Mouse (Mus musculus) kidney, postnatal 36 days (tissue): ENCODE measurements around the gene Dcaf6.
"Not testable (repeated sequence)": the region's sequence is repeated elsewhere in the genome, so short reads cannot be mapped to it uniquely, and the experiment has no call there.

ENCODE experiments used
- DNase-seq, 2 experiments: peaks; one replicate each; pipeline ENCODE4 v3.0.0; 2021 to 2022; ENCODE audit warnings: mixed read lengths in 2 of 2

Gene Dcaf6

DNA sequence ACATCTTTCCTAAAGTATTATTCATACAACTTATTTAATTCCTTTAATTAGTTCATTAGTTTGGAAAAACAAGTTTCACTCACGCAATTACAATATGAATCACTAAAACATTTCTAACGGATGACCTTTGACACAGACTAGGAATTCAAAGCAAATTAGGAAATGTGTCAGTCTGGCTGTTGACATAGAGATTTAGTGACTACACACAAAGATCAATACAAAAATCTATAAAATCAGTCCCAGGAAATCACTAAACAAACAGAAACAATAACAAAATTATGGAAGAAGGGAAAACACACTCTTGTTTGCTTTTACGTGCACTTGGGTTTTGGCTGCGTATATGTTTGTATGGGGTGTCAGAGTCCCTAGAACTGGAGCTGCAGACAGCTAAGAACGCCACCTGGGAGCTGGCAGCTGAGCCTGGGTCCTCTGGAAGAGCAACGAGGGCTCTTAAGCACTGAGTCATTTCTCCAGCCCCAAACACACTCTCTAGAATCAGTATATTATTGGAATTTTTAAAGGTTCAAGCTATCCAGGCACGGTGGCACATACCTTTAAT lies 38.8 kb downstream of the Dcaf6 start:
- DNase-seq = no peak

DNA sequence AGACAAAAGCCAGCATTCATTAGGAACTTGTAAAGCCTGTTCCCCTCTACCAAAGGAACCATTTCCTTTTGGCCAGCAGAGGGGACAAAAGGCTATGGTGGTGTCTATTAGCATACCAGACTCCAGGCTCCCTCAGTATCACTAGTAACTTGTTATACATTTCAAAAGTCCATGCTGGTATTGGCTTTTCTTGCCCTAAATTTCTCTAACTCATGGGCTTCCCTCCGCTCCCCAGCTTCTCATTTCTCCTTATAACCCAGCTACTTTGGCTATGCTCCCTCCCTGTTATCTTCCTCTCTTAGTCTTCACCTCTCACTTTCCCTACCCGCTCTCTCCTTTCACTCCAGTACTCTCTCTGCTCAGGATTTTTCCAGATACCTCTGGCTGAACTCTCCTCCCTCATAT lies 63.9 kb downstream of the Dcaf6 start:
- DNase-seq = no peak

DNA sequence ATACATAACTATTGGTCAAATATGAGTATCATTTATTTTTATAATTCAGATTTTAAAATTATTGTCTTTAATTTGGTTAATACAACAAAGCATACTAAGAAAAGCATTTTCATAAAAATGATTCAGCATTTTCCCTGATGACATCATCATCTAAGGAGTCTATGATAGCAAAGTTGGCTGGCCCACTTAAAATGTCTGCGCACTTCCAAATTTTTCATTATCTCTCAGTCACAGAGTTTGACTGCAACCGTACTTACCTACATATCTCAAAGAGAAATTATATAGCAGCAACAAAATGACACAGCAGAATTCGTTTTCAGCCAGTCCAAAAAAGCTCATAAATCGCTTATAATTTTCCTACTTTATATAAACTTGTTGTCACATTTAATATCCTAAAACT lies 64.3 kb downstream of the Dcaf6 start:
- no peak for DNase-seq

DNA sequence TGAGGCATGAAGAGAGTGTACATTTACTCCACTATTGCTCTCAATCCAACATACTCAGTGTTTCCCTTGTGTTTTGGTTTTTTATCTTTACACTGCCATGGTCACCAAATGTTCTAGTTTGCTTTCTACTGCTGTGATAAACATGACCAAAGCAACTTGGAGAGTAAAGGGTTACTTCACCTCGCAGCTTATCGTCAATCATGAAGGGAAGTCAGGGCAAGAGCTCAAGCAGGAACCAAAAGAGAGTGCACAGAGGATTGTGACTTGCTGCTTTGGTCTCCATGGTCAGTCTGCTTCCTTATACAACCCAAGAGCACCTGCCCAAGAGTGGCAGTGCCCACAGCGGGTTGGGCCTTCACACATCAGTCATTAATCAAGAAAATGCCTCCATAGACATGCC lies 65.4 kb downstream of the Dcaf6 start:
- DNase-seq = no peak

DNA sequence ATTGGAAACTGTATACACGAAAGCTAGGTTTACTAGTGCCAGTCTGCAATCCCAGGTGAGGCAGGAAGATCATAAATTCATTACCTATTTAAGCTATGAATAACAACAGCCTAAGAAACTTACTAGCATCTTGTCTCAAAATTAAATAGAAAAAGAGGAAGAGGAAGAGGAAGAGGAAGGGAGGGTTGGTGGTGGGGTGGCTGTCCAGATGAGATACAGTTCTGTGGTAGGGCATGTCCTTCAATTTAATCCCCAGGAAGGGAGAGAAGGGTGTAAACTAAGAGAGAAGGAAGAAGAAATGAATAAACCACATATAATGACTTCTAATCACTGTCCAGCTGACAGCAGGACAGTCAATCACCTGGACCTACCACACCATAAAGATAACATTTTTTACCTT lies 67.2 kb downstream of the Dcaf6 start:
- DNase-seq = no peak

- DNase-seq = peak; percentile 57 to 75
Observed at GRCm38 (mm10) chr1:165388716-165389115, 71.6 kb downstream of the Dcaf6 start.

DNA sequence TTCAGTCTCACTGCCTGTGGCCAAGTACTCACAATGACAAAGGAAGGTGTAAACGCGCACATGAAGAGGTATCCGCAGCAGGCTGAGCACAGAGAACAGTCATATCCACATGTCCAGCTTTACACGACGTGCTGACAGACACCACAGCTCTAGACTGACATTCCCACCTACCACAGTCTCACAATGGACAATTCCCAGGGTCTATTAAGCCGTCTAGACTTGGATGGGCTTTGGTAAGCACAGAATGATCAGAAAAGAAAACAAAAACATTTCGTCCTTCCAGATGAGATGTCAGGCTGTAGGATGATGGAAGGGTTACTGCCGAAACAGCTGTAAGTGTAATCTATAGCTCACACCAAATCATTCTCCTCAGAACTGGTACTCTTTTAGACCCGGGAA lies 73.8 kb downstream of the Dcaf6 start:
- DNase-seq = no peak

DNA sequence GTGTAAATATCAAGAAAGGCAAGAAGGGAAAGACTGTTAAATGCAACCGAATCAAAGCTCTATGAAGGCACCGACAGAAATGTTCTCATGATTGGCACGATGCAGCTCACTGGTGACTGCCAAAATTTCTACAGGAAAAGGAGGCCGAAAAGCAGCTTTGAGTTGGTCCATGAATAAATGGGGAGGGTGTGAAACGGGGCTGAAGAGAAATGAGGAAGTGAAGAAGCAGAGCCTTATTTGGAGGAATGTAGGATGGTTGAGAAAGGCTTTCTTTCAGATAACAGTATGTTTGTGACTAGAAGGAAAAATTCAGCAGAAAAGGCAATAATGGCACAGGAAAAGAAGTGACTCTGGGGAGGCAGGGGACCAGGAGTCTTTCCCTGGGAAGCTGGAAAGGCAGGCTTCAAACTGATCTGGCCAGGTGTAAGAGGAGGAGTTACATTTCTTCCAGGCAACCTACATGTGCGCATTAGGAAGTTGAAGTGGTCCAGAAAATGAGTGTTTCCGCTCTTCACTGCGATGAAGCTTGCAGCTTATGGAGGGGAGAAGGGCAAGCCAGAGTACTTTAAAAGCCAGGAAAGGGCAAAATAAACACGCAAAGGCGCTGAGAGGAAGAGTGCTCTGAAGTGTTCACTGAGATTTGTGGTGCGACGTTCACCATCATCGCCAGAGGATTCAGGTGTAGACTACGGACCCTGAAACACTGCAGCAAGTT lies 74.3 kb downstream of the Dcaf6 start:
- DNase-seq = no peak

GRCm38 (mm10) chr1:165373839-165374238 lies 86.4 kb downstream of the Dcaf6 start:
- peak in 1 of 2 experiments; percentile 11 for DNase-seq

DNA sequence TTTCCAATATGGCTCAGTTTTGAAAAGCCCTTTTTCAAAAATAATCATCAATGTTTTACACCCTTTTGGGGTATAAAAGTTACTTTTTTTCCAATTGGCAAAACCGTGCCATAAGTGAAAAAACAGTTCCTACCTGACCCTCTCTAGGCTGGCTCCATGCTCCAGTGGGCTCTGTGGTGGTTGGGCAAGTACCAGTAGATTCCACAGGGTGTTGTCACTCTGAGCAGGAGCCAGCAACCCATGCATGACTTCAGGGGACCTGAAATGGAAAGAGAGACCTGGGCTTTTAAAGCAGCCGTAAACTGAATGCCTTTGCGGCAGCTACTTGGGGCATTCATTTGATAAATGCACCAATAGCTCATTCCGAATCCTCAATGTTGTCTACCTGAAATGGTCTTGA lies 89.3 kb downstream of the Dcaf6 start:
- DNase-seq = peak; percentile 50 to 53

DNA sequence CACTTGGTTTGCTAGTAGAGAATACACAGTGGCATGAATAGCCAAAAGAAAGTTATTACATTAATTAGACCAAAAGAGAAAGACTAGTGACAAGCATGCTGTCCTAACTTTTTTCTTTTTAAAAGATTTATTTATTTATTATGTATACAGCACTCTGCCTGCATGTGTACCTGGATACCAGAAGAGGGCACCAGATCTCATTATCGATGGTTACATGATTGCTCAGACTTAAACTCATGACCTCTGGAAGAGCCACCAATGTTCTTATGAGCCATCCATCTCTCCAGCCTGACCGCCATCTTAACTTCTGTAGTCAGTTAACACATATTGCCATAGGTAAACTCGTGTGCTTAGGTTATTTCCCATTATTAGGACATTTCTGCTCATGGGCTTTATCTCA lies 95.2 kb downstream of the Dcaf6 start:
- DNase-seq = no peak

GRCm38 (mm10) chr1:165363271-165363670 lies 97.0 kb downstream of the Dcaf6 start:
- DNase-seq = no peak

- DNase-seq = no peak
Observed at GRCm38 (mm10) chr1:165356347-165356746, 103.9 kb downstream of the Dcaf6 start.

- peak; percentile 31 to 56 for DNase-seq
Observed at GRCm38 (mm10) chr1:165348627-165349026, 111.6 kb downstream of the Dcaf6 start.

DNA sequence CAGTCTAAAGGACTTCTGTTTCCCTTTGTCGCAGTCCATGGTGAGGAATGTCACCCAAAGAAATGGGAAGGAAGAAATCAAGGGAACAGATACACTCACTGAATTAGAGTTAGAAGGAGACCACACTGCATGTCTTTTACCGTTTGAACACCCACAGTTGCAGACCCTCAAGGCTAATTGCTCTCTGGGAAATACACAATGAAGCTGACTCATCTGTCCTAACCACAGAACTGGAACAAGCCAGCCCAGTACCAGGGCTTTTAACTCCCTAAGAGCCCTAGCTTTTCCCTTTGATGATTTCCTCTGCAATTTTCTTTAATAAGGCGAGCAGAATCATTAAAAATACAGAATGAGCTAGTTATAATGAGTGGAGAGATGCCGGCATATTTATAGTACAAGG lies 115.8 kb downstream of the Dcaf6 start:
- DNase-seq = peak in 1 of 2 experiments; percentile 35

- DNase-seq = peak; percentile 47 to 57
Observed at GRCm38 (mm10) chr1:165342126-165342525, 118.1 kb downstream of the Dcaf6 start.

- DNase-seq = no peak
Observed at GRCm38 (mm10) chr1:165332797-165333196, 127.5 kb downstream of the Dcaf6 start.

DNA sequence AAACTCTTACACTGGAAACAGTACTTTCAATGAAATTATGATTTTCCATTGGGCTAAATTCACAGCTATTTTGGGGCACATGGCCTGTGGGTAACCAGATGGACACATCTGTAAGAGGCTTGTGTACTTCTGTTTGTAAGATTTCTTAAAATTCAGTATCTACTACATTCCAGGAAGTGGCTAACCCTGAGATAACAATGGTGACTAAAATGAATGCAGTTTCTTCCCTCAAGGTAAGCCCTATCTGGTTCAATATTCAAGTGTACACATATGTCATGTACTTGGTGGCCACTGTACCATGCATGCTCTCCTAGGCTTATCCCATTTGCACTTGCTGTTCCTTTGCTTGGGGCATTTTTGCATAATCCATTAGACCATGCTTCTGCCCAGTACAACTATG lies 129.4 kb downstream of the Dcaf6 start:
- DNase-seq = no peak

- DNase-seq = not testable (repeated sequence)
Observed at GRCm38 (mm10) chr1:165328384-165329289, 131.6 kb downstream of the Dcaf6 start.

GRCm38 (mm10) chr1:165327831-165328230 lies 132.4 kb downstream of the Dcaf6 start:
- DNase-seq = no peak

- no peak for DNase-seq
Observed at GRCm38 (mm10) chr1:165327370-165327769, 132.9 kb downstream of the Dcaf6 start.

- DNase-seq = no peak
Observed at GRCm38 (mm10) chr1:165322934-165323333, 137.3 kb downstream of the Dcaf6 start.

GRCm38 (mm10) chr1:165321891-165322290 lies 138.4 kb downstream of the Dcaf6 start:
- no peak for DNase-seq

DNA sequence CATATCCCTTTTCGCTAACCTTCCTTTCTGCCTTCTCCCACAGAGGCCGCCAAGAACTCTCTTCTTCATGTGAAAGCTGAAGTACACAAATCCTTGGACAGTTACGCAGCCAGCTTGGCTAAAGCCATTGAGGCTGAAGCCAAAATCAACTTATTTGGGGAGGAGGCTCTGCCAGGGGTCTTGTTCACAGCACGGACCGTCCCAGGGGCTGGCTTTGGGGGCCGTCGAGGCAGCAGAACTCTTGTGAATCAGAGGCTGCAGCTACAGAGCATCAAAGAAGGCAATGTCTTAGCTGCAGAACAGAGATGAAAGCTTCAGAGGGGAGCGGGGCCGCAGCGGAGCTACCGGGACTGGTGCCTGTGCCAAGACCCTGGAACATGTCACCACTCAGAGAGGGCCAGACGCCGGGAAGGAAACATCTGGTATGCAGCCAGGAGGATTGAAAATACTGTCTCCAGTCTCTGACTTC lies 138.8 kb downstream of the Dcaf6 start:
- DNase-seq = no peak
